Mouse (Mus musculus): ENCODE results near the gene Tspan13.

Tspan13 gene

GRCm38 (mm10) chr12:36030660-36031363 is 11.5 kb downstream of the Tspan13 start:
- DNase-seq, result no peak

- no peak for DNase-seq
Observed at GRCm38 (mm10) chr12:36029687-36030086, 12.6 kb downstream of the Tspan13 start.

GRCm38 (mm10) chr12:36028968-36029645 is 13.2 kb downstream of the Tspan13 start:
- DNase-seq, result no peak

GRCm38 (mm10) chr12:36027171-36027570 is 15.1 kb downstream of the Tspan13 start:
- no peak for DNase-seq

GRCm38 (mm10) chr12:36026126-36026525 is 16.2 kb downstream of the Tspan13 start:
- no peak for DNase-seq

- DNase-seq, result no peak
Observed at GRCm38 (mm10) chr12:36020710-36021109, 21.6 kb downstream of the Tspan13 start.

GRCm38 (mm10) chr12:36020081-36020480 is 22.2 kb downstream of the Tspan13 start:
- no peak for DNase-seq

GRCm38 (mm10) chr12:36019572-36019971 is 22.7 kb downstream of the Tspan13 start:
- no peak for DNase-seq

GRCm38 (mm10) chr12:36017791-36018190 is 24.5 kb downstream of the Tspan13 start:
- DNase-seq, result no peak

GRCm38 (mm10) chr12:36013216-36013910 is 28.9 kb downstream of the Tspan13 start:
- no peak for DNase-seq

- DNase-seq, result no peak
Observed at GRCm38 (mm10) chr12:36008364-36009047, 33.8 kb downstream of the Tspan13 start.

GRCm38 (mm10) chr12:36007581-36007980 is 34.7 kb downstream of the Tspan13 start:
- DNase-seq, result no peak

GRCm38 (mm10) chr12:36004714-36005113 is 37.6 kb downstream of the Tspan13 start:
- DNase-seq, result no peak

- peak; percentile 78 for DNase-seq
Observed at GRCm38 (mm10) chr12:35995799-35996198, 46.5 kb downstream of the Tspan13 start.

- peak; percentile 41 for DNase-seq
Observed at GRCm38 (mm10) chr12:35994098-35994497, 48.2 kb downstream of the Tspan13 start.

- no peak for DNase-seq
Observed at GRCm38 (mm10) chr12:35993583-35993982, 48.7 kb downstream of the Tspan13 start.

GRCm38 (mm10) chr12:35992711-35993110 is 49.6 kb downstream of the Tspan13 start, which contains the start of gene Agr2:
Agr2 (plus strand) TSS chr12:35992907.
- no peak for DNase-seq

GRCm38 (mm10) chr12:35984743-35985142 is 57.6 kb downstream of the Tspan13 start:
- DNase-seq, result no peak

- no peak for DNase-seq
Observed at GRCm38 (mm10) chr12:35983472-35983871, 58.8 kb downstream of the Tspan13 start.

GRCm38 (mm10) chr12:35981732-35982360 is 60.5 kb downstream of the Tspan13 start:
- DNase-seq, result peak; percentile 82

- no peak for DNase-seq
Observed at GRCm38 (mm10) chr12:35979625-35980024, 62.7 kb downstream of the Tspan13 start.

GRCm38 (mm10) chr12:35977633-35978246 is 64.6 kb downstream of the Tspan13 start:
- DNase-seq, result no peak

Data from retina, postnatal 1 day (tissue).